Mouse (Mus musculus) monocyte, adult 5-6 weeks (primary cell): ENCODE data around the gene Scamp4. TPM values are rescaled to one million over a fixed set of nuclear protein-coding genes. Genes with fewer than 3 reads are reported as not detected.
"Not testable (repeated sequence)": the region's sequence is repeated elsewhere in the genome, so short reads cannot be mapped to it uniquely, and the experiment has no call there.

Source experiments
- ATAC-seq: fragments of 153-309, 156-312 bp; replicated peaks from 2 replicates; pipeline ENCODE4 v1.8.0; 2017; ENCODE audit warnings: mild to moderate bottlenecking; ENCODE audit not compliant: low TSS enrichment, insufficient number of reproducible peaks, severe bottlenecking, poor library complexity, low FRiP score
- total RNA-seq: library from RNA; stranded (forward); fragments of 200-1000, 200-491, 200-594 nt; gene quantifications from 3 replicates; pipeline ENCODE4 v1.2.3, GENCODE M21; 2017

Gene Scamp4
- total RNA-seq, 1 experiment from 2014 or later = 7.9 TPM

DNA sequence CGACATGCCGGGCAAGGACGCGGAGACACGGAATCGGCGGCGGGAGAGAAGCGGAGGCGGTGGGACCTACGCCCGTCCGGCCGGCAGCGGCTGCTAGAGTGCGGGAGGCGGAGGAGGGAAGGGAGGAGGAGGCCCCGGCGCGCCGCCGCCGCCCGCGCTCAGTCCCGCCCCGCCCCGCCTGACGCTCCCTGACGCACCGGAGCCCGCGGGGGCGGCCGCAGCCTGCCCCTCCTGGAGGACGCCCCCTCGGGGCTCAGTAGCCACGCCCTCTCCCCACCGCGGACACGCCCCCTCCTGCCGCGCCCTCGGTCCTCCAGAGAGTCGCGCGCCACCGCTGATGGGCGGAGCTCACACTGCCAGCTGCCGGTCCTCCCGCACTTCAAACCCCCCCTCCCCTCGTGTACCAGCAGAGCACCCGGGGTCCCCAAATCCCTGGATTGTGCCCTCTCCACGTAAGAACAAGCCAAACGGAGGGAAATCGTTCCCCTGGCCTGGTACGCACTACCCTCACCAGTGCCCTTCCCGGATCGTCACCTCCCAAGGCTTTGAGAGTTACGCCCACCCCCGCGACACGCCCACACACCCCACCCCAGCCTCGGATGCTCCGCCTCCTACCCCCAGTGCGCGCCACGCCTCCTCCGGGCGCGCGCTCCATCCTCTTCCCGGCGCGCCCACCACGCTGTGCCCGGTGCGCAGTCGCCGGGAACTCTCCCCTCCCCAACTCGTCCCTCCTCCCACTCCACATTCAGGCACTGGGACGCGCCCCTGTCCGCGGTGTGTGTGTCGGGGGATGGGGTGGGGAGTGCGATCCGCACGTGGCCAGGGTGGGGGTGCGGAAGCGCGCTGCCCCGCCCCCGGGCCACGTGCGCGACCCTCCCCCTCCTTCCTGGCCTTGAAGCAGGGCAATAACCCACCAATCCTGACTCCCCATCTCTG, 25.2 kb upstream of the Scamp4 start, which contains the start of gene Klf16:
TSS of gene Klf16 (minus strand) at position 127 of the 936 bp plus-strand sequence.
- peak; percentile 60 for ATAC-seq

DNA sequence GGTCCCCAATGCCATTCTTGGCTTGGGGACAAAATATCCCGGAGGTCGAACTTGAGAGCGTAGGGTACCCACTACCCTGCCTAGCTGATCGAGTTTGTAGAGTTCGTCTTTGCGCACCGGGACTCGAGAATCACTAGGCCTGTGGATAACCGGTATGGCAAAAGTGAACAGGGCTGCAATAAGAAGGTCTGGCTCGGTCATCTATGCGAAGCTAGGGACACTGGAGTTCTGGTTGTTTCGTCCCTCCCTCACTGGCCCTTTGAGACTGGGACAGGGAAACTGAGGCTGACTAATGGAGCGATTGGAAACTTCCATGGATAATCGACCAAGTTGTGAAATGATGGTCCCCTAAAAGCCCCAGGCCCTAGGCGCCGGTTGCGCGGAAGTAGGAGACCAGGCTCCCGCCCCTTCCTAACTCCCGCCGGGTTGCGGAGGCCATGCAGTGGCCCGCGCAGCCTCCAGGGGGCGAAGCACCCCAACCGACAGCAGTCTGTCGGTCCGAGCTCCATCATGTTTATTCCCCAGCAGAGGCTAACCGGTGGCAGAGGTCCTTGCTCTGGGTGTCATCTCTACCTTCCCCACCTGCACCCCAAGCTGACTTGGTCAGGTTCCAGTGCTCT, 24.4 kb upstream of the Scamp4 start:
- peak; percentile 58 for ATAC-seq

DNA sequence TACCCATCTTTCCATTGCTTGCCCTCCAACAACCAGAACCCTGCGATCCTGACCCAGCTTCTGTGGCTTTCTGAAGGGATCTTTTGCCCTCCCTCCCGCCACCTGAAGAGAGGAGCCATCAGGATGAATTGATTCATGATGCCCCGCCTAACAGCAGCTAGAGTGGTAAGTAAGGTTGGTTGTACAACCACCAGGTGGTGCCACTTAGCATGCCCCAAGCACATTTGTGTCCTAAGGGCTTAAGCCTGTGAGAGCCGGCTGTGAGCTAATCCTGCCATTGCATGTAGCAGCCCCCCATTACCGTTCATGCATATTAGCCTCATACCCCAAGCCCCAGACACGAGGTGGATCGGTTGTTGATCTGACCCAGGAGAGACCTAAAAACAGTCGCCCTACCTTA, 23.8 kb upstream of the Scamp4 start:
- no peak for ATAC-seq

DNA sequence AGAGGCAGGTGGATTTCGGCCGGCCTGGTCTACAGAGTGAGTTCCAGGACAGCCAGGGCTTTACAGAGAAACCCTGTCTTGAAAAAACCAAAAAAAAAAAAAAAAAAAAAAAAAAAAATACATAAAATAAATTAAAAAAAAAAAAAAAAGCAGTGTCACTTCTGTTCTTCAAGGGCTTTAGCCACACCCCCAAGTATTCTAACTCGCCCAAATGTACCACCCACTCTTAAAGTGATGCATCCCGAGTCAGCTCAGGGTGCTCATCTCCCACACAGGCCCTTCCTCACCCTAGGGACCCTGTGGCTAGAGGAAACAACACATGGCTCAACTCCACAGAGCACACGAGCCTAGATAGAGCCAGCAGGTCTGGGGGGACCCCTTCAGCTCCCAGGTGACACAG, 19.6 kb upstream of the Scamp4 start:
- no peak for ATAC-seq

DNA sequence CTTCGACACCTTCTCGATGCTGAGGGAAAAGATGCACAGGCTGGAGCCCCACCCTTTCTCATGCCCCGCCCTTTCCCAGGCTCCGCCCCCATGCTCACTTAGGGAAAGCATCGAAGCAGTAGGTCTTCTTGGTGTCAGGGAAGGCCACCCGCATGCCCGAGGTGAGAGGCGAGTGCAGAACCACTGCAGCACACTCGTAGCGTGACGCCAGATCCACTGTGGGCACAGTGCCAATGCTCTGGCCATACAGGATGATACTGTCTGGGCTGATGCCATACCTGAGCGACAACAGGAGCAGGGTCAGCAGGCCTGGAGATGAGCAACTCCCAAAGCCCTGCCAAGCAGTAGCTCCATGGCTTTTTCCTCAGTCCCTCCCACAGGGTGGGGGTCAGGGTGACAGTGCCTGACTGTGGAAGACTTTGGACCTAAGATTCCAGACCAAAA, 18.6 kb upstream of the Scamp4 start:
- ATAC-seq = no peak

DNA sequence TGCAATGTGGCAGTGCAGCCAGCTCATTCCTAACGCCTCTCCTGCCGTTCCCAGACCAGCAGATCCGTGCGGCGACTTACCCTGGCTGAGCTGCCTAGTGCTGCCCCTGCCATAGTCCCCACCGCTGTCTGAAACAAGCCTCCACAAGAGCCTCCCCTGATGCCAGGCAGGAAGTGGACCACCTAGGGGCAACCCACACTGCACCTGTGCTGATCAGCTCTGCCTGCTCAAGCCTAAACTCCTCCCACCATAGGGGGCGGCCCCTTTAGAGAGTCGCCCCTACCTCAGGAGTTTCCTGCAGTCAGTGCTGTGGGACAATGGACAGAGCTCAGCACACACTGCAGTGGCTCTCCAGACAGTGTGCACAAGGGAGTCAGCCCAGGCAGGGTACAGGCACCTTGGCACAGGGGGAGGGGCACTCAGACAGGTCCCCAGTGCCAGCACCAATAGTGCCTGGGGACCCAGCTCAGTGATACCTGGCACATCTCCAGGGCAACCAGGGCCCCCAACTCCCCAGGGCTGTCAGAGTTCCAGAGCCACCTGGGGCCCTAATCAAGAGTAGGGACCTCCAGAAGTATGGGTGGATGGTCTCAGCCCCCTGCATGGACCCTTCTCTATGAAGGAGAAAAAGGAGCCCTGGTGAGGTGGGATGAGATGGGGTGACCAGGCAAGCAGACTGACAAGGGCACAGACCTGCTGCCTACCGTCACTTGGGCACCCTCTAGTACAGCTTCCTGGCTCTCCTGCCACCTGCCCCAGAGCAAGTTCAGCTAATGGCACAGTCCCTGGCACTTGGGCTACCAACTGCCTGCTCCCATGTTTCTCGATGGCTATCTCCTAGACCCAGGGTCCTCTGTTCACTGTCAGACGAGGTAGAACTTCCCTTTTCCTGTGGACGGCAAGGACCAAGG, 17.8 kb upstream of the Scamp4 start:
- ATAC-seq = no peak

GRCm38 (mm10) chr10:80585581-80585980, 17.1 kb upstream of the Scamp4 start:
- ATAC-seq = no peak

DNA sequence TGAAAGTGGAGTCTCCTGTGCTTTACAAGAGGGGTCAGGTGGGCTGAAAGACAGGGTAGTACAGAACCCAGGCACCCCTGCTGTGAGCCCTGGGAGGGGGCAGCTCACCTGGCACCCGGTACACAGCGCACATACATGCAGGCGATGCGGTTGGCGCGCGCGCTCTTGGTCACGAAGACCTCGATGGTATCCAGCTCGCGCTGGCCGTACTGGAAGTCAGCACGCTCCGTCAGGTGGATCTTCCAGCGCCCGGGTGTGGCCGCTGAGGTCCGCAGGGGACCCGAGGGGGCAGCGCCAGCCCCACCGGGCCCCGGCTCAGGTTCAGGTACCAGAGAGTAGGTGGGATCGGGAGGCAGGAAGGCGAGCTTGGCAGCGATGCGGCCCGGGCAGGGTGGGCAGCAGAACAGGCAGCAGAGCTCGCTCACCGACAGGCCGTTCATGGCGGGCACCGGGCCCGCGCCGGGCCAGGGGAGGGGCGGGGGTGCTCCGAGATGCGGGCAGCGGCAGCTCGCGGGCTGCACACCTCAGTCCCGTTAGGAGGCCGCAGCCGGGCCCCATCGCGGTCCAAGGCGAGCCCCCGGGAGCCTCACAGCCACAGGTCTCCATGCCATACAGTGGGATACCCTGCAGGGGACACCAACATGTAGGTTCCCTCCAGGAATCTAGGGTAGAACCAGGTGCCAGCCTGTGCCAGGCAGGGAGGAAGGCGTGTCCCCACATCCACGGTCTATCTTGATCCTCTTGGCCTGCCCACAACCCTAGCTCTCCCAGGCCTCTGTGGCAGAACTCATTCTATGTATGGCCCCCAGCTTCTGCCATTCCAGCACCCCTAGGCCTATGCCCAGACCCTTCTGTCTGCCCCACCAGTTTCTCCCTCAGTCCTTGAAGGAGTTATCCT, 16.0 kb upstream of the Scamp4 start:
- ATAC-seq = no peak

DNA sequence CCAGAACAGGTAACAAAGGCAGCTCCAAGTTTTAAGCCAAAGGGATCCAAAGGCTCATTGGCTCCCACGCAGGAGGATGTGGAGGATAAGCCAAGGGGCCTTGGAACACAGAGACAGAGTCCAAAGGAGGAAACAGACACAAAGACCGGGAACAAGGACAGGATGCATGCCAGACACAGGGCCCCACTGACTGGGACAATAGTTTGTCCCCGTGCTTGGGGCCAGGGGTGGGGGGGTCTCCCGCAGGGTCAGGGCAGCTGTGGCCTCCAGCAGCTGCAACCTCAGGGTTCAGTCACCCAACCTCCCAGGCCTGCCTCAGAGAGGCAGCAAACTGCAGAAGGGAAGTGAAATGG, 15.4 kb upstream of the Scamp4 start:
- no peak for ATAC-seq

- no peak for ATAC-seq
Measured at GRCm38 (mm10) chr10:80589127-80589878, 13.4 kb upstream of the Scamp4 start.

DNA sequence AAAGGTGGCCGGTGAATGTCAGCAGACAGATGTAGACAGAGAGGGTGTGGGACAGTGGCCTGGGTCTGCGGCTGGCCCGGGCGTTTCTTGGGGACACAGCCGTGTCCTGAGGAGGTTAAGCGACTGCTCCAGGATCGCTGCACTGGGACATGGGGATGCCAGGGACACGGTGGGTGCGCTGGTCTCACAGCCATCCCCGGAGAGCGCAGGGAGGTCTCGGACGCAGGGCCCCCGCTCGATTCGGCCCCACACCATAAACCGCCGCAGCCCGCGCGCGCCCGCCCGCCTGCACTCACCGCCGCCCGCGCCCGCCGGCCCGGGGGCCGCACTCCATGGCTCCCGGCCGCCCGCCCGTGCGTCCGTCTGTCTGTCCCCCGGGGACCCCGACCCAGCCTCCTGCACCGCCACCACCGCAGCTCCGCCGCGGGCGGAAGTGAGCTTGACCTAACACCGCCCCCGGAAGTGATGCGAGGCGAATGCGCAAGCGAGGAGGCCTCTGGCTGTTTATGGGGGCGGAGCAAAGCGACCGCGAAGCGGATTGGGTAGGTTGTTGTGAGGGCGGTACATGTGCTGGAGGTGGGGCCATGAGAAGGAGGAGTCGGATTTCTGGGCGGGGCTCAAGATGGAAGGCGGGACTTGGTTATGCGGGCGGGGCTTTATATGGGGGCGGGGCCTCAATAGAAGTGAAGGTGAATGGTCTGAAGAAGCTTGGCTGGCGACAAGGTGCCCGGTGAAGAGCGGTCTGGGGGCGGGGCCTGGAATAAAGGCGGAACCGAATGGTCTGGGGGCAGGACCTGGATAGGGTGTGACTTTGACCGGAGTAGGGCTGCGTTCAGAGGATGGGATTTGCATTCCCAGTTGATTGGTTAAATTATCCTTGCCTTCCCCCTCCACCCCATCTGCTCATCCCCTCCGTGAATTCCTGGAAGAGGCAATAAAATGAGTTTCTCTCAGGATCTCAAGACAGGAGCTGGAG, 12.5 kb upstream of the Scamp4 start, which contains the start of gene Abhd17a:
TSS of gene Abhd17a (minus strand) at position 463 of the 976 bp plus-strand sequence.
- peak; percentile 98 for ATAC-seq

DNA sequence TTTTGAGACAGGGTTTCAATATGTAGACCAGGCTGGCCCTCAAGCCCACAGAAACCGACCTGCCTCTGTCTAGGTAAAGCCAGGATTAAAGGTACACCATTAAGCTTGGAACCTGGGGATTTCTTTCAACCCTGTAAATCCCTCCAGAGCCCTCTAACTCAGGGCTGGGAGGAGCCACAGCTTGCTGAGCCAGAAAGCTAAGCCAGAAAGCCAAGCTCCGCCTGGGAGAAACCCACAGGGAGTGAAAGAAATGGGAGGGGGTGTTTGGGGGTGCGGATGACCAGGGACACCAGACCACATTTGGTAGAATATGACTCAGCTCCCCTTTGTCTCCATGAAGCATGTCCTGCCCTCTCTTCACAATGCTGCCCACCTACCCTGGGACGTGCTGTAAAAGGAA, 6.4 kb upstream of the Scamp4 start:
- ATAC-seq = no peak; the same call in 1 of the 2 replicates

- 0 out of 2 replicates have a peak, but pooled peaks have one; percentile 0 for ATAC-seq
Measured at GRCm38 (mm10) chr10:80603364-80603763, 692 bp downstream of the Scamp4 start.

GRCm38 (mm10) chr10:80604001-80604509, 1.4 kb downstream of the Scamp4 start:
- ATAC-seq = no peak

DNA sequence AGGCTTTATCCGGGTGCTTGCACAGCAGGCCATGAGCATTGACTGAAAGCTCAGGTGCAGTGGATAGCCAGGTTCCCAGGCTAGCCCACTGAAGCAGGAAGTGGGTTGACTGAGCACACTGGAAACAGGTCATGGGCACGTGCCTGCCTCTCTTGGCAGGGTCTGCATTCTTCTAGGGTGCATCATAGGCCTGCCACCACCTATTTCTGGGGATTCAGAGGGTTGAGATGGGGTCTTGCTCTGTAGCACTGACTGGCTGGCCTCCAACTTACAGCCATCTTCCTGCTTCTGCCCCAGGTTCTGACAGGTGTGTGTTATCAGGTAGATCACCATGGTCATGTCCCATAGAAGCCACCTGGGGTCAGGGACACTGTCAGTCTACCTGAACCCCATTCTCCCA, 2.3 kb downstream of the Scamp4 start:
- ATAC-seq = no peak

DNA sequence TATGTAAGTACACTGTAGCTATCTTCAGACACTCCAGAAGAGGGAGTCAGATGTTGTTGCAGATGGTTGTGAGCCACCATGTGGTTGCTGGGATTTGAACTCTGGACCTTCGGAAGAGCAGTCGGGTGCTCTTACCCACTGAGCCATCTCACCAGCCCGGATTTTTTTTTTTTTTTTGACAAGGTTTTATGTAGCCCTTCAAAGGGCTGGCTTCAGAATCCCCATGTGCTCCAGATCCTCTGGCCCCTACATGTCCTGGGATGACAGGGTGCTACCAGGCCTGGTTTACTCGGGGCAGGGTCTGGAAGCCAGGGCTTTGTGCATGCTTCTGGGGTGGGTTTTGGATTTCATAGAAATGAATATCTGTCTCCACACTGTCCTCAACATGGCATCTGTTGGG, 3.0 kb downstream of the Scamp4 start, which contains the start of gene Gm49322:
TSS of gene Gm49322 (plus strand) at position 301 of the 400 bp plus-strand sequence.
- not testable (repeated sequence) for ATAC-seq
